Mouse (Mus musculus) lung, postnatal 0 days (tissue): ENCODE measurements around the gene Dmwd.

ENCODE experiments used
- CTCF ChIP-seq: IDR thresholded peaks from 2 replicates; pipeline ENCODE4 v1.5.1; 2016; ENCODE audit warnings: antibody characterized with exemption, mild to moderate bottlenecking
- EP300 ChIP-seq: IDR thresholded peaks from 2 replicates; pipeline ENCODE4 v1.6.1; 2016; ENCODE audit warnings: antibody characterized with exemption, mild to moderate bottlenecking, control low read depth

GRCm38 (mm10) chr7:19098811-19099210, 22.8 kb downstream of the Dmwd start:
- TF ChIP-seq EP300 (no peak), CTCF (no peak)
